Mouse (Mus musculus) heart, embryonic 16.5 days (tissue): ENCODE measurements around the gene Dnajc27. TPM values are rescaled to one million over a fixed set of nuclear protein-coding genes. Genes with fewer than 3 reads are reported as not detected.

Experiments used
- ATAC-seq: fragments of 200-750 bp; cut with Nextera tagmentation; replicated peaks from 2 replicates; pipeline ENCODE4 v1.8.0; 2017; ENCODE audit warnings: moderate number of reproducible peaks; ENCODE audit not compliant: insufficient read depth, low FRiP score; ENCODE audit errors: extremely low read depth
- H3K27ac ChIP-seq: fragments of 300-500 bp; sonication (generic); 2 replicates; pipeline ENCODE4 v1.5.1; 2014; ENCODE audit warnings: mild to moderate bottlenecking, low read length, control low read depth, moderate library complexity
- H3K27me3 ChIP-seq: fragments of 300-500 bp; sonication (generic); 2 replicates; pipeline ENCODE4 v1.6.1; 2014; ENCODE audit warnings: low read length, mixed read lengths; ENCODE audit not compliant: control insufficient read depth, insufficient read depth
- H3K36me3 ChIP-seq: fragments of 300-500 bp; sonication (generic); 2 replicates; pipeline ENCODE4 v1.6.1; 2014; ENCODE audit not compliant: control insufficient read depth, insufficient read depth
- H3K4me1 ChIP-seq: fragments of 300-500 bp; sonication (generic); 2 replicates; pipeline ENCODE4 v1.6.1; 2014; ENCODE audit warnings: low read length, mixed read lengths; ENCODE audit not compliant: control insufficient read depth, insufficient read depth
- H3K4me2 ChIP-seq: fragments of 300-500 bp; sonication (generic); 2 replicates; pipeline ENCODE4 v1.6.1; 2014; ENCODE audit warnings: low read depth, mild to moderate bottlenecking, control low read depth, low read length
- H3K4me3 ChIP-seq: fragments of 300-500 bp; sonication (generic); 2 replicates; pipeline ENCODE4 v1.5.1; 2014; ENCODE audit warnings: mild to moderate bottlenecking, control low read depth, low read length
- H3K9ac ChIP-seq: fragments of 300-500 bp; sonication (generic); 2 replicates; pipeline ENCODE4 v1.6.1; 2014; ENCODE audit warnings: low read length, control low read depth
- H3K9me3 ChIP-seq: fragments of 300-500 bp; sonication (generic); replicated peaks from 2 replicates; pipeline ENCODE4 v1.6.1; 2016; ENCODE audit warnings: low read length; ENCODE audit not compliant: control insufficient read depth
- WGBS: fragments of 180-500 bp; shearing (Covaris S2); extraction: QIAGEN DNeasy Blood & Tissue Kit; methylation state at CpG from one replicate; pipeline ENCODE4 v1.1.7; 2014; 5-methylcytosine and 5-hydroxymethylcytosine counted together
- polyA plus RNA-seq: library from polyadenylated mRNA; unstranded; fragments of >200 nt; fragmentation: Nextera tagmentation; extraction: Ambion mirVana; gene quantifications from 2 replicates; pipeline ENCODE4 v1.2.1, GENCODE M21; 2015

Gene Dnajc27
- polyA plus RNA-seq, 1 experiment from 2014 or later = 8.1 TPM

- 22% methylated on average over 9 of the region's 9 CpGs for WGBS
- no peak overlapping the region for H3K4me3 ChIP-seq
- peaks cover 19% of the 10 kb centered on the region for H3K4me1 ChIP-seq
- ATAC-seq = no peak; the same call in 1 of the 2 replicates
- no peaks in the 10 kb centered on the region for H3K9me3 ChIP-seq
- no peaks in the 10 kb centered on the region for H3K36me3 ChIP-seq
- peaks cover 5% of the 10 kb centered on the region; the same call in 1 of the 2 replicates for H3K27me3 ChIP-seq
- no peak overlapping the region for H3K27ac ChIP-seq
- no peak overlapping the region for H3K9ac ChIP-seq
- H3K4me2 ChIP-seq = no peak overlapping the region
These were observed 31.4 kb upstream of the Dnajc27 start for GRCm38 (mm10) chr12:4050861-4051425.

GRCm38 (mm10) chr12:4053643-4054042, 28.7 kb upstream of the Dnajc27 start:
- ATAC-seq = no peak
- Histone ChIP-seq H3K4me1 (peaks cover 19% of the 10 kb centered on the region), H3K27me3 (peaks cover 5% of the 10 kb centered on the region; the same call in 1 of the 2 replicates), H3K9ac (no peak overlapping the region), H3K4me3 (no peak overlapping the region), H3K9me3 (no peaks in the 10 kb centered on the region), H3K36me3 (no peaks in the 10 kb centered on the region), H3K4me2 (no peak overlapping the region), H3K27ac (no peak overlapping the region)
- 54% methylated on average over 3 of the region's 3 CpGs for WGBS

- peaks cover 5% of the 10 kb centered on the region; the same call in 1 of the 2 replicates for H3K27me3 ChIP-seq
- no peaks in the 10 kb centered on the region for H3K9me3 ChIP-seq
- no peaks in the 10 kb centered on the region for H3K36me3 ChIP-seq
- no peak overlapping the region for H3K27ac ChIP-seq
- ATAC-seq = no peak
- 22% methylated on average over 4 of the region's 4 CpGs for WGBS
- H3K4me3 ChIP-seq = no peak overlapping the region
- no peak overlapping the region for H3K4me2 ChIP-seq
- no peak overlapping the region for H3K9ac ChIP-seq
- peaks cover 19% of the 10 kb centered on the region for H3K4me1 ChIP-seq
These were observed 27.5 kb upstream of the Dnajc27 start for GRCm38 (mm10) chr12:4054845-4055244.

GRCm38 (mm10) chr12:4058321-4058720, 24.1 kb upstream of the Dnajc27 start:
- WGBS = 47% methylated on average over 9 of the region's 9 CpGs
- peaks cover 8% of the 10 kb centered on the region for H3K4me1 ChIP-seq

GRCm38 (mm10) chr12:4059683-4060082, 22.7 kb upstream of the Dnajc27 start:
- Histone ChIP-seq H3K4me1 (peaks cover 7% of the 10 kb centered on the region), H3K9ac (no peak overlapping the region), H3K27ac (no peak overlapping the region), H3K4me3 (no peak overlapping the region), H3K36me3 (no peaks in the 10 kb centered on the region), H3K4me2 (no peak overlapping the region), H3K27me3 (no peaks in the 10 kb centered on the region), H3K9me3 (no peaks in the 10 kb centered on the region)
- 90% methylated on average over 4 of the region's 4 CpGs for WGBS
- ATAC-seq = no peak

More at GRCm38 (mm10) chr12:4058321-4058720, 24.1 kb upstream of the Dnajc27 start:
- H3K9me3 ChIP-seq = no peaks in the 10 kb centered on the region
- no peak for ATAC-seq
- H3K4me3 ChIP-seq = no peak overlapping the region
- no peak overlapping the region for H3K27ac ChIP-seq
- H3K36me3 ChIP-seq = no peaks in the 10 kb centered on the region
- H3K27me3 ChIP-seq = peaks cover 3% of the 10 kb centered on the region; the same call in 1 of the 2 replicates
- H3K9ac ChIP-seq = no peak overlapping the region
- H3K4me2 ChIP-seq = no peak overlapping the region

GRCm38 (mm10) chr12:4065498-4065897, 16.9 kb upstream of the Dnajc27 start:
- ATAC-seq = no peak
- no peaks in the 10 kb centered on the region for H3K27me3 ChIP-seq
- no peak overlapping the region for H3K27ac ChIP-seq
- no peaks in the 10 kb centered on the region for H3K36me3 ChIP-seq
- H3K9ac ChIP-seq = no peak overlapping the region
- no peak overlapping the region for H3K4me2 ChIP-seq
- no peaks in the 10 kb centered on the region for H3K4me1 ChIP-seq
- no peak overlapping the region for H3K4me3 ChIP-seq
- no peaks in the 10 kb centered on the region for H3K9me3 ChIP-seq
- 89% methylated on average over 2 of the region's 2 CpGs for WGBS

GRCm38 (mm10) chr12:4065944-4066343, 16.4 kb upstream of the Dnajc27 start:
- no peak overlapping the region for H3K27ac ChIP-seq
- H3K4me2 ChIP-seq = no peak overlapping the region
- H3K4me1 ChIP-seq = no peaks in the 10 kb centered on the region
- H3K27me3 ChIP-seq = no peaks in the 10 kb centered on the region
- no peak overlapping the region for H3K4me3 ChIP-seq
- WGBS = 76% methylated on average over 8 of the region's 8 CpGs
- H3K36me3 ChIP-seq = no peaks in the 10 kb centered on the region
- no peaks in the 10 kb centered on the region for H3K9me3 ChIP-seq
- ATAC-seq = no peak
- H3K9ac ChIP-seq = no peak overlapping the region

- H3K27me3 ChIP-seq = no peaks in the 10 kb centered on the region
These were observed 15.5 kb upstream of the Dnajc27 start for GRCm38 (mm10) chr12:4066681-4067459.

GRCm38 (mm10) chr12:4068551-4068950, 13.8 kb upstream of the Dnajc27 start:
- WGBS = 79% methylated on average over 4 of the region's 4 CpGs
- Histone ChIP-seq H3K4me3 (no peak overlapping the region), H3K9ac (no peak overlapping the region), H3K27ac (no peak overlapping the region), H3K36me3 (no peaks in the 10 kb centered on the region), H3K9me3 (no peaks in the 10 kb centered on the region), H3K4me2 (no peak overlapping the region), H3K4me1 (no peaks in the 10 kb centered on the region), H3K27me3 (no peaks in the 10 kb centered on the region)
- ATAC-seq = no peak

More at GRCm38 (mm10) chr12:4066681-4067459, 15.5 kb upstream of the Dnajc27 start:
- Histone ChIP-seq H3K36me3 (no peaks in the 10 kb centered on the region), H3K9me3 (no peaks in the 10 kb centered on the region), H3K4me2 (no peak overlapping the region), H3K4me1 (no peaks in the 10 kb centered on the region), H3K9ac (no peak overlapping the region), H3K27ac (no peak overlapping the region), H3K4me3 (no peak overlapping the region)
- ATAC-seq = no peak
- WGBS = 63% methylated on average over 6 of the region's 6 CpGs
